Mouse (Mus musculus): ENCODE data around the gene Ntrk3.

Gene Ntrk3

GRCm38 (mm10) chr7:78623686-78624085 is 114.1 kb downstream of the Ntrk3 start:
- DNase-seq (ENCODE audit: low spot score in 2 of 2), result no peak

- no peak for DNase-seq (ENCODE audit: low spot score in 2 of 2)
Observed at GRCm38 (mm10) chr7:78621115-78621514, 116.7 kb downstream of the Ntrk3 start.

- no peak for DNase-seq (ENCODE audit: low spot score in 2 of 2)
Observed at GRCm38 (mm10) chr7:78619818-78620577, 117.8 kb downstream of the Ntrk3 start.

- DNase-seq (ENCODE audit: low spot score in 2 of 2), result no peak
Observed at GRCm38 (mm10) chr7:78605538-78606130, 132.2 kb downstream of the Ntrk3 start.

- no peak for DNase-seq (ENCODE audit: low spot score in 2 of 2)
Observed at GRCm38 (mm10) chr7:78603922-78604321, 133.9 kb downstream of the Ntrk3 start.

- DNase-seq (ENCODE audit: low spot score in 2 of 2), result peak in 1 of 2 experiments; percentile 60
Observed at GRCm38 (mm10) chr7:78601851-78602250, 136.0 kb downstream of the Ntrk3 start.

GRCm38 (mm10) chr7:78600886-78601285 is 136.9 kb downstream of the Ntrk3 start:
- no peak for DNase-seq (ENCODE audit: low spot score in 2 of 2)

GRCm38 (mm10) chr7:78599941-78600677 is 137.7 kb downstream of the Ntrk3 start:
- peak in 1 of 2 experiments; percentile 17 for DNase-seq (ENCODE audit: low spot score in 2 of 2)

GRCm38 (mm10) chr7:78598147-78598546 is 139.7 kb downstream of the Ntrk3 start:
- peak in 1 of 2 experiments; percentile 45 for DNase-seq (ENCODE audit: low spot score in 2 of 2)

GRCm38 (mm10) chr7:78597251-78598129 is 140.3 kb downstream of the Ntrk3 start:
- peak in 1 of 2 experiments; percentile 66 for DNase-seq (ENCODE audit: low spot score in 2 of 2)

- DNase-seq (ENCODE audit: low spot score in 2 of 2), result peak in 1 of 2 experiments; percentile 32
Observed at GRCm38 (mm10) chr7:78596556-78596955, 141.3 kb downstream of the Ntrk3 start.

- peak in 1 of 2 experiments; percentile 65 for DNase-seq (ENCODE audit: low spot score in 2 of 2)
Observed at GRCm38 (mm10) chr7:78595895-78596294, 141.9 kb downstream of the Ntrk3 start.

- no peak for DNase-seq (ENCODE audit: low spot score in 2 of 2)
Observed at GRCm38 (mm10) chr7:78592948-78593347, 144.9 kb downstream of the Ntrk3 start.

GRCm38 (mm10) chr7:78592172-78592571 is 145.6 kb downstream of the Ntrk3 start:
- no peak for DNase-seq (ENCODE audit: low spot score in 2 of 2)

GRCm38 (mm10) chr7:78589766-78590165 is 148.0 kb downstream of the Ntrk3 start:
- no peak for DNase-seq (ENCODE audit: low spot score in 2 of 2)

GRCm38 (mm10) chr7:78586800-78587199 is 151.0 kb downstream of the Ntrk3 start:
- DNase-seq (ENCODE audit: low spot score in 2 of 2), result no peak

GRCm38 (mm10) chr7:78585960-78586359 is 151.9 kb downstream of the Ntrk3 start:
- DNase-seq (ENCODE audit: low spot score in 2 of 2), result no peak

- DNase-seq (ENCODE audit: low spot score in 2 of 2), result no peak
Observed at GRCm38 (mm10) chr7:78584936-78585335, 152.9 kb downstream of the Ntrk3 start.

GRCm38 (mm10) chr7:78584499-78584898 is 153.3 kb downstream of the Ntrk3 start:
- DNase-seq (ENCODE audit: low spot score in 2 of 2), result no peak

- no peak for DNase-seq (ENCODE audit: low spot score in 2 of 2)
Observed at GRCm38 (mm10) chr7:78583678-78584077, 154.1 kb downstream of the Ntrk3 start.

GRCm38 (mm10) chr7:78581341-78581740 is 156.5 kb downstream of the Ntrk3 start:
- DNase-seq (ENCODE audit: low spot score in 2 of 2), result no peak
